Mouse (Mus musculus) small intestine, adult 2 months (tissue): ENCODE results near the gene Odf3l1.

Source experiments
- CTCF ChIP-seq: fragments of 200-500 bp; IDR thresholded peaks from 2 replicates; pipeline ENCODE4 v1.5.1; 2012; ENCODE audit warnings: low read depth, mild to moderate bottlenecking, control low read depth, inconsistent platforms, low read length, moderate library complexity, mixed read lengths; ENCODE audit not compliant: insufficient replicate concordance, insufficient read length; ENCODE audit errors: extremely low read depth
- POLR2A ChIP-seq: fragments of 200-500 bp; IDR thresholded peaks from 2 replicates; pipeline ENCODE4 v1.6.1; 2012; ENCODE audit warnings: low read depth, mild to moderate bottlenecking, control low read depth, inconsistent platforms, low read length, moderate library complexity

GRCm38 (mm10) chr9:56828146-56828545 lies 36.3 kb downstream of the Odf3l1 start:
- TF ChIP-seq CTCF, result no peak
- TF ChIP-seq POLR2A, result no peak
